Mouse (Mus musculus): ENCODE results near the gene Lgr5. TPM values are rescaled to one million over a fixed set of nuclear protein-coding genes. Genes with fewer than 3 reads are reported as not detected.

The Lgr5 gene
- polyA plus RNA-seq, 1 experiment from 2014 or later: 0.25 TPM

DNA sequence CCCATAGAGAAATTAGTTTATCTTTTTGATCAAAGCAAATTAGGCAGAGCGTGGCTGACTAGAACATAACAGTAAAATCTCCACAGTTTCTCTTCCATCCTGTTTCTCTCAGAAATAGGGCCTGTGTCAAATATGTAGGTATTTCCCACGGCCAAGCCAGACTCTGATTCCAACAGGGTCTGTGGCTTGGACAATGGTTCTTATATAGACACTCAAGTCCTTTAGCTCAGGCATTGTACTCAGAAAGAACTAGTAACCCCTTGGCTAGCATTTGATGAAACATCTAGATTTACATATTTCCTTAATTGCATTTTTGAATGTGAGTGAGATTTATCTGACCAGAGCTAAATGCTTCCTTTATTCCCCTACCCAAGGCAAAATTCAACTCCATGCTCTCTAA lies 17.0 kb downstream of the Lgr5 start:
- Histone ChIP-seq H3K9ac (no peak overlapping the region), H3K27me3 (replicated peaks) (no peaks in the 10 kb centered on the region), H3K4me3 (no peak overlapping the region), H3K9me3 (0 out of 2 replicates have a peak, but pooled peaks cover 9% of the 10 kb centered on the region), H3K27ac (replicated peaks) (no peak overlapping the region), H3K4me2 (no peak overlapping the region), H3K4me1 (no peaks in the 10 kb centered on the region), H3K36me3 (no peaks in the 10 kb centered on the region)
- ATAC-seq (ENCODE audit: extremely low read depth, insufficient number of reproducible peaks, low FRiP score, low TSS enrichment): no peak
- 77% methylated on average over 2 of the region's 2 CpGs for WGBS

GRCm38 (mm10) chr10:115569712-115570491 lies 17.7 kb downstream of the Lgr5 start, which contains the start of gene A930009A15Rik:
A930009A15Rik (plus strand) TSS chr10:115569986.
- WGBS: 79% methylated on average over 15 of the region's 15 CpGs
- Histone ChIP-seq H3K4me2 (no peak within 1 kb of the TSS), H3K36me3 (no peaks in the 10 kb centered on the region), H3K4me3 (no peak within 1 kb of the TSS), H3K27ac (replicated peaks) (no peak within 1 kb of the TSS), H3K27me3 (replicated peaks) (no peaks in the 10 kb centered on the region), H3K9ac (no peak within 1 kb of the TSS), H3K9me3 (0 out of 2 replicates have a peak, but pooled peaks cover 9% of the 10 kb centered on the region), H3K4me1 (no peaks in the 10 kb centered on the region)
- ATAC-seq (ENCODE audit: extremely low read depth, insufficient number of reproducible peaks, low FRiP score, low TSS enrichment): no peak

DNA sequence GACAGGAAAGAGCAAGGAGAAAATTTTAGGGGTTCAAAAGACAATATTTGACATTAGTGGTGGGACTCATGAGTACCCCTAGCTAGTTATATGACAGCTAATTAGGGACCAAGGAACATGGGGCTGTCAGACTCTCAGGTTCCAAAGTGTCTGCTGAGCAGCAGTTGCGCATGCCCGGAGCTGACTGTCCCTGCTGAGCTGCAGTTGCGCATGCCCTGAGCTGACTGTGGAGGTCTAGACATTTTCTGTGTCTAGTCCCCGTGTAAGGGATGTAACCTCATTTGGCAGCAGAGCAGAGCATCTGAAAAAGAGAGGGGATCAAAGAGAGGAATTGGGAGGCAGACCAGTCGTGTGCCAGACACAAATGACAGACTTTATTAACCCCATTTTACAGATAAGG lies 23.6 kb downstream of the Lgr5 start:
- no peaks in the 10 kb centered on the region for H3K27me3 ChIP-seq (replicated peaks)
- no peak overlapping the region for H3K9ac ChIP-seq
- no peak for ATAC-seq (ENCODE audit: extremely low read depth, insufficient number of reproducible peaks, low FRiP score, low TSS enrichment)

DNA sequence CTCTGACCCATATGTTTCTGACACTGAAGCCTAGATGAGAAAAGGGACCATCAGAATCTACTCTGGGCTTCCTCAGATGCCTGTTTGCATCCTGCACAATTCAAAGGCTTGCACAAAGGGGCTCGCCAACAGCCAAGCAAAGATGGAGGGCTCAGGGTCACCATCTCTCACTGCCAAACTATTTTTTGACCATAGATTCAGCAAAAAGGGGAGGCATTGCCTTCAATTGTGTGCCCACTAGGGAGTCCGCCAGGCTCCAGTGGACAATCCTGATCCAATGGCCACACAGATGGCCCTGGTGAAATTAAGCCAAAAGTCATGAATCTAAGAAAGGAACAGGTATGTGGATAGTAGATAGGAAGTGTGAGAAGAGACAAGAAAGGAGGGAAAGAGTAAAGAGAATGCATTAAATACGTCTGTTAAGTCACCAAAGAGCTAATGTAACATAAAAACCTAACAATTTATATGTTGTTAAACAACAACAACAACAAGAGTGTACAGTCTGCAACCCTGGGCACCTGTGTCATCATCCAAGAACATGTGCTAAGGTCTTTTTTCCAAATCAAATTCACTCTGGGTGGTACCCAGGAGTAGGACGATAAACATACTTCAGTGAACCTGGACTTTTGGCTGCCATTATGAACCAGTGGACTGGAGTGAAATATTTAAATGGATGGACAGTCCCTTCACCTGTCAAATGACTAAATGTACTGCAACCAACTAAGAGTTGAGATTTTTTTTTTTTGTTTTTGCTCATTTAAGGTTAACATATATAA lies 24.5 kb downstream of the Lgr5 start:
- Histone ChIP-seq H3K4me3 (no peak overlapping the region), H3K36me3 (no peaks in the 10 kb centered on the region), H3K9me3 (0 out of 2 replicates have a peak, but pooled peaks cover 9% of the 10 kb centered on the region), H3K4me1 (no peaks in the 10 kb centered on the region), H3K27ac (replicated peaks) (no peak overlapping the region), H3K4me2 (no peak overlapping the region), H3K27me3 (replicated peaks) (no peaks in the 10 kb centered on the region), H3K9ac (no peak overlapping the region)
- 73% methylated on average over 4 of the region's 4 CpGs for WGBS
- no peak for ATAC-seq (ENCODE audit: extremely low read depth, insufficient number of reproducible peaks, low FRiP score, low TSS enrichment)

More for the DNA sequence above, 23.6 kb downstream of the Lgr5 start:
- no peak overlapping the region for H3K4me3 ChIP-seq
- H3K36me3 ChIP-seq: no peaks in the 10 kb centered on the region
- H3K27ac ChIP-seq (replicated peaks): no peak overlapping the region
- 0 out of 2 replicates have a peak, but pooled peaks cover 9% of the 10 kb centered on the region for H3K9me3 ChIP-seq
- WGBS: 78% methylated on average over 5 of the region's 5 CpGs
- H3K4me2 ChIP-seq: no peak overlapping the region
- no peaks in the 10 kb centered on the region for H3K4me1 ChIP-seq

DNA sequence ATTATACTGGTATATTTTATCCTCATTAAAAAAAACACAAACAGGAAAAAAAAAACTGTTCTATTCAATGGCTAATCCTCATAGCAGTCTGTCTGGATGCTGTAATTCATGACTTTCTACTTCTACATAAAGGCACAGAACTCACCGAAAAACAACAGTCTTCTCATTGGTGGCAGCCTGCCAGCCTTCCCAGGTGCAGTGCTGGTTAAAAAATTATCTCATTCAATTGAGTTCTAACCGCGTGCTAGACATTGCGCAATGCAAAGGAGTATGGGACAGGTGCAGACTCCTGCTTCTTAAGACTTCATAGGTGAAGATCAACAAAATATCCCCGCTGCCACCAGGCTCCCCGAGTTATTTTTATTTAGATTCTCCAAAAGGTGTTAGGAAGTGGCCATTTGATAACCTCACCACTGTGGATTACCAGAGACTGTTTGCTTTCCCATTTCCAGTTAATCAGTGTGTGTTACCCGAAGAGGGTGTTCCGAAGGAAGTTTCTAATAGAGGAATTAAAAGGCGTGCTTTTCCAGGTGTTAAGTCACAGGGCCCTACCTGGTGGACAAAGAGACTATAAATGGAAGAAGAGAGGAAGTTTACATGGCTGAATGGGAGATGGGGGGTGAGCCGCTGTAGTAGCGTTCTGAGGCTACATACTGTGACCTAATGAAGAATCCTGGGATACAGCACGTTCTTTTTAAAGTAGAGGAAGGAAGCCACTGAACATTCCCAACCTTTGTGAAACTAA lies 26.3 kb downstream of the Lgr5 start:
- no peaks in the 10 kb centered on the region for H3K9me3 ChIP-seq
- no peak overlapping the region for H3K4me3 ChIP-seq
- no peak overlapping the region for H3K4me2 ChIP-seq
- H3K27me3 ChIP-seq (replicated peaks): no peaks in the 10 kb centered on the region
- WGBS: 54% methylated on average over 12 of the region's 12 CpGs
- no peak for ATAC-seq (ENCODE audit: extremely low read depth, insufficient number of reproducible peaks, low FRiP score, low TSS enrichment)
- no peak overlapping the region for H3K27ac ChIP-seq (replicated peaks)
- H3K9ac ChIP-seq: no peak overlapping the region
- H3K4me1 ChIP-seq: no peaks in the 10 kb centered on the region
- H3K36me3 ChIP-seq: no peaks in the 10 kb centered on the region

DNA sequence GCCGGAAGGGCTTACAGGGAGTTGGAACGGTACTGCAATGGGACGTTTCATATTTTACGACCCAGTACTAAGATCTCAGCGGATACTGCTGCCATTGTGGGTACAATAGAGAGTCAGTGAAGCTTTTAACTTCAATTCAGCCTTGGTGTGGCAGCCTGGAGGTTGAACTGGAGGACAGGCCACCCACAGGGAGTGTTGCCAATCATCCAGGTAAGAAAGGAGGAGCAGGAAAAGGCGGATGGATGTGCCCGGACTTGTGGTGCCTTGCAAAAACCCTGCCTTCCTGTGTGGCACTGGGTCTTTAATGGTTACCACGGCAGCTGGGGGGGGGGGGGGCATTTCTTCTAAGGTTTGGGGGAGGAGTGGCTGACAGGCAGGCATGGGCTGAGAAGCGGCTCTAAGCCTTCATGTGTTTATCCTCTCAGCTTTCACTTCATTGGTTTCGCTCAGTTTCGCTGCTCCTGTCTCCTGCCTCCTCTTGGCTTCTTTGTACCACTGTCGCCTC lies 30.8 kb downstream of the Lgr5 start:
- Histone ChIP-seq H3K9ac (no peak overlapping the region), H3K4me1 (no peaks in the 10 kb centered on the region), H3K9me3 (no peaks in the 10 kb centered on the region), H3K36me3 (no peaks in the 10 kb centered on the region), H3K27ac (replicated peaks) (no peak overlapping the region), H3K4me3 (no peak overlapping the region), H3K4me2 (no peak overlapping the region), H3K27me3 (replicated peaks) (no peaks in the 10 kb centered on the region)
- WGBS: 43% methylated on average over 12 of the region's 12 CpGs
- no peak for ATAC-seq (ENCODE audit: extremely low read depth, insufficient number of reproducible peaks, low FRiP score, low TSS enrichment)

GRCm38 (mm10) chr10:115555191-115555765 lies 32.3 kb downstream of the Lgr5 start:
- no peaks in the 10 kb centered on the region for H3K36me3 ChIP-seq
- H3K4me2 ChIP-seq: no peak overlapping the region
- 22% methylated on average over 2 of the region's 2 CpGs for WGBS
- H3K9me3 ChIP-seq: no peaks in the 10 kb centered on the region
- no peak overlapping the region for H3K27ac ChIP-seq (replicated peaks)
- no peaks in the 10 kb centered on the region for H3K27me3 ChIP-seq (replicated peaks)
- no peak overlapping the region for H3K9ac ChIP-seq
- no peak overlapping the region for H3K4me3 ChIP-seq
- ATAC-seq (ENCODE audit: extremely low read depth, insufficient number of reproducible peaks, low FRiP score, low TSS enrichment): no peak
- no peaks in the 10 kb centered on the region for H3K4me1 ChIP-seq

DNA sequence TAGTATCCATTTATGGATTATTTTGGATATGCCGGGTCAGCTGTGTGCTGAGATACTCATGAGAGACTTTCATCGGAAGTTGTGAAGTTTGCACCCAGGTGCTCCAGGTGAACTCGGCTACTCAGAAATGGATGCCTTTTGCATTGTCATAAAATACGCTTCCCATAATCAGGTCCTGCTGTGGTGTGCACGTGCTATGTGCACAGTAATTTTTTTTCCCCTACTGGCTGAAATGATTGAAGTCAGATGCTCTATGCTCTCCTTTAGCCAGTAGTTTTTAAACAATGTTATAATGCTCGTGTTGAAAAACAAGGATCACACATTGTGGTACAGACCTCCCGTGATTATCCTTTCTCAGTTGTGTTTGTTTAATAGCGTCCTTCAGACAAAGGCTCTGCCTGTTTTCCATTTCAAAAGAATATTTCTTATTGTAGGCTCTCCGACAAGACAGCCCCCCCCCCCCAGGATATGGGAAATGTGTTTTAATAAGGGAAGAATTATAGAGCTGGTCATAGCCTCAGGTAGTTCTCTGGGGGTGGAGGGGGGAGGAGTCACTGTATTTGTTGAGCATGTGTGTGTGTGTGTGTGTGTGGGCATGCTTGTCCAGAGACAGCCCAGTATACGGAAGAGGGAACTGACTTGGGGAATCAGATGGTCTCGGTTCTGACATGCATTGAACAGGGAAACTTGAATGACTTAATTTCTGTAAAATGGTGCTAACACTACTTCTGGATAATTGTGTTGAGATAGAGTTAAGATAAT lies 34.0 kb downstream of the Lgr5 start:
- no peak overlapping the region for H3K27ac ChIP-seq (replicated peaks)
- no peaks in the 10 kb centered on the region for H3K4me1 ChIP-seq
- ATAC-seq (ENCODE audit: extremely low read depth, insufficient number of reproducible peaks, low FRiP score, low TSS enrichment): no peak
- H3K27me3 ChIP-seq (replicated peaks): no peaks in the 10 kb centered on the region
- H3K4me2 ChIP-seq: no peak overlapping the region
- 75% methylated on average over 11 of the region's 11 CpGs for WGBS
- no peaks in the 10 kb centered on the region for H3K9me3 ChIP-seq
- H3K4me3 ChIP-seq: no peak overlapping the region
- no peaks in the 10 kb centered on the region for H3K36me3 ChIP-seq
- H3K9ac ChIP-seq: no peak overlapping the region

- Histone ChIP-seq H3K36me3 (no peaks in the 10 kb centered on the region), H3K27me3 (replicated peaks) (no peaks in the 10 kb centered on the region), H3K4me1 (no peaks in the 10 kb centered on the region), H3K9ac (no peak overlapping the region), H3K9me3 (no peaks in the 10 kb centered on the region), H3K27ac (replicated peaks) (no peak overlapping the region), H3K4me3 (no peak overlapping the region), H3K4me2 (no peak overlapping the region)
- WGBS: 54% methylated on average over 3 of the region's 3 CpGs
- no peak for ATAC-seq (ENCODE audit: extremely low read depth, insufficient number of reproducible peaks, low FRiP score, low TSS enrichment)
Measured at GRCm38 (mm10) chr10:115551069-115551468, 36.5 kb downstream of the Lgr5 start.

DNA sequence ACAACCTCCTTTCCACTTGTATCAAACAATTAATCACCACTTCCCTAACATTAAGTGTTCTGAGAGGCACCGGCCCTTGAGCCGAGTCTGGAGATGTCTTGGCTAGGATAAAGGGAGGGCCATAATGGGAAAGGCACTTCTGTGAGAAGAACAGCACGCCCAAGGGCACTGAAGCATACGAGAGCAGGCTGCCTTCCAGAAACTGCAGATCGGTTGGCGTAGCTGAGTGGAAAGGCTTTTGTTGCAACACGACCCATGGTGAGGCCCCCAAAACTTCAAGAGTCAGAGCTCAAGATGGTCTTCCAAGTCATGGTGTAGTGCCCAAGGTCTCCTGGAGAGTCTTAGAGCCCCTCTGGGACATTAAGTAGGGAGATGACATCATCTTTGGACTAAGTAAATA lies 37.3 kb downstream of the Lgr5 start:
- no peak overlapping the region for H3K4me2 ChIP-seq
- no peak overlapping the region for H3K4me3 ChIP-seq
- H3K9ac ChIP-seq: no peak overlapping the region
- H3K27ac ChIP-seq (replicated peaks): no peak overlapping the region
- H3K9me3 ChIP-seq: no peaks in the 10 kb centered on the region
- no peaks in the 10 kb centered on the region for H3K36me3 ChIP-seq
- ATAC-seq (ENCODE audit: extremely low read depth, insufficient number of reproducible peaks, low FRiP score, low TSS enrichment): no peak
- H3K4me1 ChIP-seq: no peaks in the 10 kb centered on the region
- 74% methylated on average over 7 of the region's 7 CpGs for WGBS
- H3K27me3 ChIP-seq (replicated peaks): no peaks in the 10 kb centered on the region

Data from heart, embryonic 13.5 days (tissue).